Mouse (Mus musculus) cerebellum, adult 11-12 months (tissue): ENCODE data around the gene Slc15a3.

Experiments used
- DNase-seq: peaks from one replicate; pipeline ENCODE4 v3.0.0; 2022

Gene Slc15a3

DNA sequence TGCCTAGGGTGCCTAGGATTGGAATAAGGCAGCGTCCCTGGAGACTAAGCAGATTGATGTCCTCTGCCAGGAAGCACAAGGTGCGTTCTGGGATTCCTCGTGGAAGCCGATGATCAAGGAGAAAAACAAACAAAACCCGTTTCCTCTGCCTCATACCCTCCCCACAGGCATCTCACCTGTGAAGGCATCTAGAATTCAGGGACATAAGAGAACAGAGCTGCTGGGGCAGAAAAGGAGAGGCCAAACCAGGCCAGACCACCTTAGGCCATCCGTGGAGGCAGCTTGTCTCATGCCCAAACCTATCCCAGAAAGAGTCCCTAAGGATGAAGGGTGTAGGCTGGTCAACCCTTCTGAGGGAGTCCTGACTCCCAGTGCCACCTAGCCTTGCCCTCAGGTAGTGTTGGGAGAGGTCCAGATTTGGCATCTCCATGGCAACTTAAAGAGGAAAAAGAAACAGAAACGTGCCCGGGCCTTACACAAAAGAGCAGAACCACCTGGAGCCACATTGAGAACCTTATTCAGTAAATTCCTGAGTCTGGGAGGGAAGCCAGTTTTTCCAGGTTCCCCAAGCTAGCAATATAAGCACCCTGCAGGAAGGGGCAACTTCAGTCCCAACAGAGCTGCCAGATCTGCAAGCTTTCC is 30.5 kb downstream of the Slc15a3 start, which contains the start of gene Tmem132a:
Gene Tmem132a (minus strand): TSS at position 55 of the 642 bp plus-strand sequence.
- peak; percentile 78 for DNase-seq

DNA sequence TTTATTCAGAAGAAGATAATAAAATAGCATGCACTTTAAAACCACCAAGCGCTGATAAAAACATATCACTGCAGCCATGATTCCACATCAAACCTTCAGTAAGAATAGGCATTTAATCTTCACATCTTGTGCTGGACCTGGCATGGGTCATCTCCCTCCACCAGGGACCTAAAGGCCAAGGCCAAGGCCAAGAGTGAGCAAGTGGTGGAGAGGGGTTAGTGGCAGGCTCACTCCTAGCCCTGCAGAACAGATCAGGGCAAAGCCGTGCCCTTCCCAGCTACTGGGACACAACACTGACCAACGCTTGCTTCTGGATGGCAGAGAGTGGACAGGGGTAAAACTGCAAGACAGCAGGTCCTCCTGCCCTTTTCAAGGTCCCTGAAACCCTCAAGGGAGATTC is 31.1 kb downstream of the Slc15a3 start:
- DNase-seq = no peak

DNA sequence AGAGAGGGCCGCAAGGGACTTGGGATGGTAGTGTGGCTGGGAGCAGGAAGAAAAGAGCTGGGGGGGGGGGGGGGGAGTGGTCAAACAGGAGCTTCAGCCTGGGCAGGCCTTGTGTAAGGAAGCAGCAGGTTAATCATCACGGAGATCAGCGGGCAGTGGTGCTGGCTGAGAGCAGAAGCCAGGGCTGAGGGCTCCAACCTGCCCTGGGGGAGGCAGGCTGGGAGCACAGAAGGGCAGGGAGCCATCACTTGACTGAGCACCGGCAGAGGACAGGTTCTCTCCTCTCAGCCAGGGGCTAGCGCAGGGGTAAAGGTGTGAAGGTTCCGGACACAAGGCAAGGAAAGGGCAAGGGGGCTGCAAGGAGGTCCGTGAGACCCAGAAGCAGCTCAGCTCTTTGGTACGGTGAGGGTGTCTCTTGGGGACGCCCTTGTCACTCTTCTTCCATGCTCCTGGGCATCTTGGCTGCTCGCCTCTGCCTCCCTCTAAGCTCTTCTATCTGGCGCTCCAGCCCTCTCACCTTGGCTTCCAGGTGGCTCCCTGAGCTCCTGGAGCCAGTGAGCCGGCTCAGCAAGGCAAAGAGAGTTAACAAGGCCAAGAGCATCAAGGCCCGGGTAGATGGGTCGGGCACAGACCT is 31.9 kb downstream of the Slc15a3 start:
- peak; percentile 65 for DNase-seq

DNA sequence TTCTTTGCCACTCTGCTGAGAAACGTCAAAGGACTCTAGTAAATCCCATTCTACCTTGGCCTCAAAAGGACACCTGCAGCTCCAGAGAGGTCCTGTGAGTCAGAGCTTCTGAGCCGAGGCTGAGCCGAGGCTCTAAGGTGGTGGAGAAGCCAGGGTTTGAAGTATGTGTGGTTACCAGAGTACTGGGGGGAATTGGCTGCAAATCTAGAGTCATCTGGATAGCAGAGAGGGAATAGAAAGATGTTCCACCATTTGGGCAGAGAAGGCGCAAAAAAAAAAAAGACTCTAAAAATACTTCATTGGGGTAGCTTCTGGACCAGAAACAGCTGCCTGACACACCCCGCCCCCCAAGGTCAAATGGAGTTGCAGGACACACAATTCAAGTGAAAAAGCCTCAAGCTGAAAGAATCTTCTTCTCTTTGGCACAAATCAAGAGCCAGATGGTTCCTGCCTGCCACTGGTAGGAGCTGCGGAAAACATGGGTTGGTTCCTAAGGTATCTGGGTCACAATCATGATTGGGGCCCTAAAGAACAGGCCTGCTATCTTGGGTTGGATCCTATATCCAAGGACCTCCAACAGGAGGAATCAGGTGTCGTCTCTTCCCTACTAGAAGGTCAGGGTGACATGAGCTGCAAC is 38.8 kb downstream of the Slc15a3 start:
- DNase-seq = peak; percentile 84

DNA sequence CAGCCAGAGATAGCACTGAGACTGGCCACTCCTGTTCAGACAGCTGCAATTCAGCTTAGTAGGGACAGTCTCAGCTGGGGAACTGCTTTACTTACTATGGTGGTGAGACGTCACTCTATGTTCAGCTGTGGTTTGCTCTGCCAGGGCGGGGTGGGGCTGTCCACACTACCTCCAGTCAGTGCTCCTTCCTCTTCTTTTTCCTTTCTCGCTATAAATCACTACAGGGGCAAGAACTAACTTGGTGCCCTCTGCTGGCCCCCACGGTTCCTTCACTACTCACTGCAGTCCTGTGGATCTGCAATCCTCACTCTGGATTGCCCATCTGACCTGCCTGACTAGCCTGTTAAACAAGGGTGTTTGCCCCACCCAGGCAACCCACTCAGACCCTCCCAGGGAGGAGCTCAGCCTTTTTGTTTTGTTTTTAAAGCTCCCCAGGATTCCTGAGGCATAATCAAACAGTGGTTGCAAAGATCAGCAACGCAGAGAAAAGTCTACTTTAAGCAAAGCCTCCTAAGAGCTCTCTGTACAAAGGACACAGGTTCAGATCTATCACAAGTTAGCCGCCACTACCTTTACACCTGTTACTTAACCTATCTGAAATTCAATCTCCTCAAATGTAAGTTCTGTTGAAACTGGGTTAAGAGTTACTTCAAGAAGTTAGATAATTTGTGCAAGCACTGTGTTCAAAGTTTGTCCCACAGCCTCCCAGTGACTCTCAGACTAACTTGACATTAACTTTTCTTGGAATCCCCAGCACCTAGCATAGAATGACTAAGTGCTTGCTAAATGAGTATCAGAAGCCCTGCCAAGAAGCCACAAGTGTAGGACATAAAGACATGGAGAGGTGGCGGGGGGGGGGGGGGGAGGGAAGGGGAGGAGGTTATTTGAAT is 40.8 kb downstream of the Slc15a3 start:
- peak; percentile 75 for DNase-seq

DNA sequence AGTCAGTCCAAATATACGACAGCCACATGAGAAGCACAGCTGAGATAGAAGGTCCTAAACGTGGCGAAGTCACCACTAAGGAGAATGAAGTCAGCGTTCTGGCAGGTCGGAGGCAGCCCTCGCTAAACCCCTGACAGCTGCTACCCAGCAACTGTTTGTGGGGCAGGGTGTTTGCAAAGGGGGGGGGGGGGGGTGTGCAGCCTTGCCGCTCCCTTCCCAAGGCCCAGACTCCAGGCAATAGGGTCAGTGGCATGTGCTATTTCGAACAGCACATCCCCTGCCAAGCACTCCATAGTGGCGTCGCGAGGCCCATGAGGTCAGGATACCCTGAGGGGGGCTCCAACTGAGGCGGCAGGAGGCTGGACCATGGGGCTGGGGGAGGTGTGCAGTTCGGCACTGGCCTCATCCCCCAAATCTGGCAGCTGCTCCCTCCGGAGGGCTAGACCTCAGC is 41.5 kb downstream of the Slc15a3 start:
- DNase-seq = no peak

DNA sequence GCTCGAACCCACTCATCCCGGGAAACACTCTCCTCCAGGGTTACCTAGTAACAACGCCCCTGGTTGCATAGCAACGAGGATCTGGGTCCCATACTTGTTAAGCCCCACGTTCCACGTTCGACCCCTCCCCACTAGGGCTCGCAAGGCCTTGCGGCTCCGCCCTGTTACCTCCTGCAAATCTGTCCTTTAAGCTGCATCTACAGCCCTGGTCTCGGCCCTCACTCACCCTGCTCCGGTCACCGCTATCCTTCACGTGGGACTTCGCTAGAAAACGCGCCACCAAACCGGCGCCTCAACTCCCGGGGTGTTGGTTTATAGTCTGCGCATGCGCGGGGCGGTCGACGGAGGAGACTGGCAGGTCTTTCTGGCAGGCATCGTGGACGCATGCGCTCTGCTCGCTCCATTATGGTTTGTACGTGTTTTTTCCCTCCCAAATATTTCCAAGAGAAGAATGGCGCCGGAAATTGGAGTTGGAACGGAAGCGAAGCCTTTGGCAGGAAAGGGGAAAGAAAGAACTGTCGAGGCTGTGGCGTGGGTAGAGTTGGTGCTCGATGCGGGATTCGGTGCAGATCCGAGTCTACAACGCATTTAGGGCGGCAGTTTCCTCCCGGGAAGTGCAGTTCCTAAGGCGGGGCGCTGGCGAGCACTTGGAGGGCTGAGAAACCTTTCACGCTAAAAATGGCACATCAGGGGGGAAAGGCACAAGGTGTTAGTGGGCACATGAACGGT is 42.1 kb downstream of the Slc15a3 start, which contains the start of gene Tmem109:
Gene Tmem109 (minus strand): TSS at position 576 of the 729 bp plus-strand sequence.
- peak; percentile 97 for DNase-seq

DNA sequence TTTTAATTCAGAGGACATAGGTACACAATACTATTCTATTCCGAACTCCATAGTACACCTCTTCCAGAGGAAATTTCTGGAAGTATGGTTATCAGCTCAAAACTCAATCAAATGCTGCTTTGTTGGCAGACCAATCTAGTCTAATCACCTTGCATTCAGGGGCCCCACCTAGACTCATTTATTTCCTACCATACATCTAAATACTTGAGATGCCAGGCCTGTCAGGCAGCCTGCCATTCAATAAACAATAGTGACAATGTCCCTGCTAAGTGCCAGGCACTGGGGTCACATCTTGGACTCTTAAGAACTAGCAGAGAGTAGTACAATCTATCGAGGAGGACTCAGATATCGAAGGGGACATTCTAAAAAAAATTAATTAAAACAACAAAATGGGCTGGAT is 52.7 kb downstream of the Slc15a3 start:
- no peak for DNase-seq

DNA sequence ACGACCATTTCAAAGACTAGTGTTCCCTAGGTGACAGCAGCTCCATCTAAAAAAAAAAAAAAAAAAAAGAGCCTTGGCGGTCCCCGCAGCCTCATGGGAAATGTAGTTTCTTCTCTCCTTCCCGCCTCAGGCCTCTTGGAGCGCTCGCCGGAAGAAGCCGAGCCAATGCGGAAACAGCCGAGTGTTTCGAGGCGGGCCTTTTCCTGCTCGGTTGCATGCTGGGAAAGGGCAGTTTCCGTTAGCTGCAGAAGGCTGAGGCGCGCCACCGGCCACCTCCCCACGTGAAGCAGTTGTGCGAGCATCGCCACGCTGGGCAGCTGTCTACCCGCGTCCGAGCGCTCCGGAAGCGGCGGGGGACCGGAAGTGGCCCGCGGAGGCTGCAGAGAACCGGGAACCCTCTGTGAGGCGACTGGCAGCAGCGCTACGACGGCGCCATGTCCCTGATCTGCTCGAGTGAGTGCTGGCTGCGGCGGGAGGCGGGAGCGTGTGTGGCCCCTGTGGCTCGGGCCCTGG is 55.5 kb downstream of the Slc15a3 start, which contains the start of gene Prpf19:
Gene Prpf19 (plus strand): TSS at position 216 of the 513 bp plus-strand sequence.
- peak; percentile 98 for DNase-seq

DNA sequence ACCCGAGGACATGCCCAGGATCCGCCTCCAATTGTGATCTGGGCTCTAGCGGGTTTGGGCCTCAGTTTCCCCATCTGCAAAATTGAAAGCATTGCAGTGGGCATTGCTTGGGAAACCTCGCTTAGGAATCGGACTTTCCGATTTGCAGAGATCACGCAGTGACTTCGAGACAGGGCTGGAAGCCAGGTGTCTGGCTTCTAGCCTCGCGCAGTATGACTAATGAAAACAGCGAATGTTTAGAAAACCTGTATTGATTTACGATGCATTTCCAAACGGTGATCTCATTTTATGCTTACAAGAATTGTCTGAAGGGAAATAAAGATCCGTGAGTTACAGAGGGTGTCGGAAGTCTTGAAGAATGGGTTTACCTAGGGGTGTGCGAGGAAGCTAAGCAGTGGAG is 56.2 kb downstream of the Slc15a3 start:
- no peak for DNase-seq

DNA sequence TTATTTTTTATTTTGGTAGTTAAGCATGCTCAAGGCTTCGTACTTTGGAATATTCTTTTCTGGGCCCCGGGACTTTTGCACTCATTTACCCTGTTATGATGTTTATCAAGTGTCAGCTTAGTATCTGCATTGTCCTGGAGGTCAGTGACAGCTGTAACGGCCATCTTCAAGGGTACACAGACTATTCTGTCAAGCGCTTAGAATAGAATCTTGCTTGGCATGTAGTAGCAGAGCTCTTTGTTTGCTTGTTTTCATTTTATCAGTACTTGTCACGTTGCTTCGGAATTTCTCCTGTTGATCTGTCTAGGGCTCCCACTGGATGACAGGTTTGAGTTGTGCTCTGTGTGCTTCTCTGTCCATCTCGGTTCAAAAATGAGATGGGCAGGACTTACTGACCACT is 57.3 kb downstream of the Slc15a3 start:
- DNase-seq = no peak

DNA sequence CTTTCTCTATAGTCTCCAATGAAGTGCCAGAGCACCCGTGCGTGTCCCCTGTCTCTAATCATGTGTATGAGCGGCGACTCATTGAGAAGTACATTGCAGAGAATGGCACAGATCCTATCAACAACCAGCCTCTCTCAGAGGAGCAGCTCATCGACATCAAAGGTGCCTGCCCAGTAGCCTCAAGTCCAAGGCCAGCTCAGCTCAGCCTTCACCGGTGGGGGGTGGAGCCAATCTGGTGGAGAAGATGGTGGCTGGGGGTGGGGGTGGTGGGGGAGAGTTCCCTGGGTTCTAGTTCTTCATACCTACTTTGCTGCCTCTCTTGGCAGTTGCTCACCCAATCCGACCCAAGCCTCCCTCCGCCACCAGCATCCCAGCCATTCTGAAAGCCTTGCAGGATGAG is 58.0 kb downstream of the Slc15a3 start:
- DNase-seq = no peak

DNA sequence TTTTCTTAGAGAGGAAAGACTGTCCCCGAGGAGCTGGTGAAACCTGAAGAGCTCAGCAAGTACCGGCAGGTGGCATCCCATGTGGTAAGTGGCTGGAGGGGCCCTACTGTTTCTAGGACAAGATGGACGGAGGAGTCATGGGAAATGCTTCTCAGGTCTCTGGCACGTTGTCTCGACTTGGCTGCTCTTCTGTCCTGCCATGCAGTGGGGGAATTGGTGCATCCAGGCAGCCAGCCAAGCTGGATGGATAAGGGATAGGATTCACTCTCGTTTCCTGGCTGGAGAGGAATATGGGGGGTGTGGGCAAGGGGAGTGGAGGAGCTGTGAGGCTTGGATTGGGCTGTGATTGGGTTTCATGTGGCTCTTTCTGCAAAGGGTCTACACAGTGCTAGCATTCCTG is 60.8 kb downstream of the Slc15a3 start:
- DNase-seq = no peak

DNA sequence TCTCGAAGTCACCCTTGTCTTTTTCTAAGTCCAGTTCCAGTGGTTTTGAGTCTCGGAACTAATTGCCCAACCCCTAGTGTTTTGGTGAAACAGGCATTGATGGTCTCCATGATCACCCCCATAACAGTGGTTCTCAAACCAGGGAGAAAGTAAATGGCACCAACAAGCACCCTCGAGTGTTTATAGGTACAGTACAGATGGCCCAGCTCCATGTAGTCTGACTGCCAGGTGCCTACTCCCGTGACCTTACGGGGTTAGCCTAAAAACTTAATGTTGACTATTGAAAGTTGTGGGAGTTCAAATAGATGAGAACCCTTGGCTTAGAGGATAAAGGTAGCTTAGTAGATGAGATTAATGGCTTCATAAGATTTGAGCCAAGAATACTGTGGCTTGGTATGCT is 61.5 kb downstream of the Slc15a3 start:
- peak; percentile 1 for DNase-seq

DNA sequence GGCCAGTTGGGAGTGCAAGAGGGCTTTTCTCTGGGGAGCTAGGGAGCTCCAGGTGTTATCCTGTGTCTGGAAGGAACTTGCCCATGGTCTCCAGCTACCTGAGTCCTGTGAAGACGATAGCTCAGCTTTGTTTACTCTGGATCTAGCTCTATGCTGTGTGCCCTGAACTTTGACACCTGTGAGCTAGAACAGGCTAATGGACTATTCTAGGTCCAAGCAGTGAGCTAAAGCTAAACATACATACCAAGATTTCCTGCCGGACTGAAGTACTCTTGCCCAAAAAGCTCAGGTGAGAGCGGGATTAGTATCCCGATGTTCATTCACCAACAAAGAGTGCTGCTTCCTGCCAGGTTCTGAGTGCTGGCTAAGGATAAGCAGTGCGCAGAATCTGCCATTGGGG is 65.0 kb downstream of the Slc15a3 start:
- no peak for DNase-seq

DNA sequence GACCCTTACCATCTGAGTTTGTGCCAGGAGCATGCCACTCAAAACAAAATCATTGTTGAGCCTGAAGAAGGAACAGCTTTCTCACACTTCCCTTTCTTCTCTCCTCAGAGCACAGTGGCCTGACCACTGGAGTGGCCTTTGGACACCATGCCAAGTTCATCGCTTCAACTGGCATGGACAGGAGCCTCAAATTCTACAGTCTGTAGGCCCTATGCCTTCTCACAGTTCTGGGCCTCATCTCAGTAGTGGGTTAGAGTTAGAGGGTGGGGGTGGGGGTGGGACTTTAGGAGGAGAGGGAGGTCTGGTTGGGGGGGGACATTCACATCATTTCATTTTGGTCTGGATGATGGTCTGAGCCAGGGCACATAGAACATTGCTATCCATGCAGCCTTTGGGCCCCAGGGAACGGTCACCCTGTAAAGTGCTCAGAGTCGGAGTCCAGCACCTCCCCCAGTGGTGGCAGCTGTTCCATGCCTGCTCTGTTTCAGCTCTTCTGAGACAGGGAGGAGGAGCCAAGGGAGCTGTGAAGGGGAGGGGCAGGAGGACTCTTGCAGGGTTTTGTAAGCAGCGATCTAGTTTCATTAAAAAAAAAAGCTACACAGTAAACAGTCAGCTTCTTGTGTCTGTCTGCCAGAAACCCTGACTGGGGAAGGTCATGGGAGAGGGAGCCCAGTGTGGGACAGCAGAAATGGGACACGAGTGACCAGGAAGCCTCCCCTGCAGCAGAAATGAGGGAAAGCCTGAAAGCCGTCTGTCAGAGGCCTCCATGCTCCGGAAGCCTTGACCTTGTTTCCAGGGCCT is 65.6 kb downstream of the Slc15a3 start:
- DNase-seq = no peak

DNA sequence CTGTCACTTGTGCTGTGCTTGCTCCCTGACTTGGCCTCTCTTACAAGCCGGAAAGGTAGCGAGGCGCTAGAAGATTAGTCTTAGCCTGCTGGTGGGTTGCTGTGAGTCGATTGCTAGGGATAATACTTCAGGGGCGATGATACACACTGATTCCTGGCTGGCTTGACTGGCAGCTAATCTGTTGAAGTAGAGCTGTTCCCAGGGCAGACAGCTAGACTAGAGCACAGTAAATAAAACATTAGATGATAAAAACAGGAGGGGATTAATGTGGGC is 66.1 kb downstream of the Slc15a3 start:
- DNase-seq = no peak

DNA sequence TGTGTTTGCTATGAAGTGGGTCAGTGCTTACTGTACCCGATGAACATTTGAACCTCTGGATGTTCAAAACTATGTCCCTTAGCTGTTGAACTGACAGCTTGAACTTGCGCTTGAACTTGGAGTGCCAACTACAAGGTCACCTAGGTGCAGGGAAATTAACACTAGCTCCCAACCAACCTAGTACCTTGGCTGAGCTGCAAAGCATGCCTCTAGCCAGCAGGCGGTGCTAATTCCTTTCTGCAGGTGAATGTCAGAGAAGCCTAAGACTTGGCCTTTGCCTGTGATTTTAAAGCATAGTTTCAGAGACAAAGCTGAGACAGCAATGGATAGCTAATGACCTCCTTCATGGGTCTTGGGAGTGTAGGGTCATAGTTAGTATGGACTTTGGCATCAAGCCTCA is 68.4 kb downstream of the Slc15a3 start:
- DNase-seq = no peak
